ENCODE assay signal across 2 mouse cellular contexts in the genomic region with DNA sequence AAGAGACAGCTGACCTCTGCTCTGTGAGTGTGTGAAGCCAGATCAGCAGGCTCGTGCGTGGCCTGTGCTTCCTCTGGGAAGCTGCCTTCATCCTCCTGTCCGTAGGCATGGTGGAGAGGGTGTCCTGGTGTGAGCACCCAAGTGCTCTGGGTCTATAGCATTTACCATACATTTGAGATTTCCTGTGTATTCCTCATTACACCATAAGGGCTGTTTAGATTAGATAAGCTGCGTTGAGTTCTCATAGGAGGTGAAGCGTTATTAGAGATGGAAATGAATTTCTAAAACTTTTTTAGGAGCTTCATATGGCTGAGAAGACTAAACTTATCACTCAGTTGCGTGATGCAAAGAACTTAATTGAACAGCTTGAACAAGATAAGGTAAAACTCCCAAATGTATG.
TF ChIP-seq lines count a peak whose summit lies in the region.

No protein-coding gene starts in this region.

TF ChIP-seq in ES-E14, 5 proteins besides CTCF, POLR2A, EP300 and RAD21:
- no peak for TF ChIP-seq HCFC1 (IDR thresholded peaks at IDR 0.05; ENCODE audit: borderline replicate concordance, insufficient read depth, low read length)
- TF ChIP-seq MAFK (IDR thresholded peaks at IDR 0.05; ENCODE audit: insufficient read depth, low read depth, low read length), result no peak
- no peak for TF ChIP-seq CHD2 (IDR thresholded peaks at IDR 0.05; ENCODE audit: low read depth, low read length)
- no peak for TF ChIP-seq ZNF384 (IDR thresholded peaks at IDR 0.05; ENCODE audit: low read depth, low read length)
- TF ChIP-seq ZC3H11A (IDR thresholded peaks at IDR 0.05; ENCODE audit: borderline replicate concordance, low read depth, low read length), result no peak
TF ChIP-seq in ES-E14: peak in this region for 0.

TF ChIP-seq in MEL, 35 proteins besides CTCF, POLR2A, EP300 and RAD21:
- TF ChIP-seq RCOR1 (IDR thresholded peaks at IDR 0.05; ENCODE audit: low read depth, low read length) (peak; percentile 30; the same call in 1 of the 2 replicates), ZNF384 (IDR thresholded peaks at IDR 0.05; ENCODE audit: low read depth, low read length) (no peak), JUND (IDR thresholded peaks at IDR 0.05; ENCODE audit: low read depth, low read length) (no peak), USF1 (IDR thresholded peaks at IDR 0.05; ENCODE audit: low read depth, low read length) (no peak), USF2 (IDR thresholded peaks at IDR 0.05; ENCODE audit: borderline replicate concordance in 1 of 2, insufficient read depth in 1 of 2, low read depth in 1 of 2, low read length in 2 of 2) (no peak), ELF1 (IDR thresholded peaks at IDR 0.05; ENCODE audit: low read depth, low read length) (no peak), HCFC1 (IDR thresholded peaks at IDR 0.05; ENCODE audit: low read depth, low read length) (no peak), TBP (IDR thresholded peaks at IDR 0.05; ENCODE audit: low read depth, low read length) (no peak), MEF2A (IDR thresholded peaks at IDR 0.05; ENCODE audit: extremely low read depth, insufficient replicate concordance, low read depth, low read length, poor library complexity, severe bottlenecking) (no peak), SMC3 (IDR thresholded peaks at IDR 0.05; ENCODE audit: low read depth, low read length) (no peak), POLR2AphosphoS2 (IDR thresholded peaks at IDR 0.05; ENCODE audit: low read length) (no peak), CHD2 (IDR thresholded peaks at IDR 0.05; ENCODE audit: low read length) (no peak), MYB (IDR thresholded peaks at IDR 0.05; ENCODE audit: low read depth, low read length) (no peak), KAT2A (conservative IDR thresholded peaks at IDR 0.05; ENCODE audit: low read depth, low read length) (no peak), MAFK (IDR thresholded peaks at IDR 0.05; ENCODE audit: borderline replicate concordance, low read depth, low read length) (no peak), POLR2AphosphoS5 (IDR thresholded peaks at IDR 0.05; ENCODE audit: borderline replicate concordance, low read depth, low read length) (no peak), TAL1 (IDR thresholded peaks at IDR 0.05; ENCODE audit: low read length) (no peak; the same call in 1 of the 2 replicates), GATA1 (IDR thresholded peaks at IDR 0.05; ENCODE audit: low read depth, low read length) (peak; percentile 81), ETS1 (IDR thresholded peaks at IDR 0.05; ENCODE audit: low read depth, low read length) (peak; percentile 44; the same call in 1 of the 2 replicates), TCF12 (IDR thresholded peaks at IDR 0.05; ENCODE audit: low read depth, low read length) (peak; percentile 59; the same call in 1 of the 2 replicates), NELFE (IDR thresholded peaks at IDR 0.05; ENCODE audit: low read depth, low read length) (no peak), MAZ (IDR thresholded peaks at IDR 0.05; ENCODE audit: low read depth, low read length) (no peak), ZMIZ1 (IDR thresholded peaks at IDR 0.05; ENCODE audit: low read depth, low read length) (no peak), UBTF (IDR thresholded peaks at IDR 0.05; ENCODE audit: borderline replicate concordance, insufficient read depth, low read depth, low read length) (no peak), SIN3A (IDR thresholded peaks at IDR 0.05; ENCODE audit: low read length) (no peak), GABPA (IDR thresholded peaks at IDR 0.05; ENCODE audit: low read depth, low read length) (no peak), CHD1 (IDR thresholded peaks at IDR 0.05; ENCODE audit: low read depth, low read length) (no peak), MYC (IDR thresholded peaks at IDR 0.05; ENCODE audit: low read depth, low read length) (no peak), E2F4 (IDR thresholded peaks at IDR 0.05; ENCODE audit: borderline replicate concordance, low read depth, low read length) (no peak), NRF1 (IDR thresholded peaks at IDR 0.05; ENCODE audit: insufficient read depth, low read depth, low read length, poor library complexity, severe bottlenecking) (no peak), ZC3H11A (IDR thresholded peaks at IDR 0.05; ENCODE audit: low read depth, low read length) (no peak), MAX (IDR thresholded peaks at IDR 0.05; ENCODE audit: low read length) (no peak)
